Mouse (Mus musculus) stomach, embryonic 15.5 days (tissue): ENCODE data around the gene Clcn1. TPM values are rescaled to one million over a fixed set of nuclear protein-coding genes. Genes with fewer than 3 reads are reported as not detected.

Experiments
- ATAC-seq: fragments of 200-750 bp; cut with Nextera tagmentation; 2 replicates; pipeline ENCODE4 v1.8.0; 2017; ENCODE audit warnings: low read depth, moderate number of reproducible peaks, moderate TSS enrichment; ENCODE audit not compliant: insufficient read depth, low FRiP score
- H3K27ac ChIP-seq: fragments of 300-500 bp; sonication (generic); 2 replicates; pipeline ENCODE4 v1.5.1; 2015; ENCODE audit warnings: mild to moderate bottlenecking, inconsistent platforms
- H3K27me3 ChIP-seq: fragments of 300-500 bp; sonication (generic); replicated peaks from 2 replicates; pipeline ENCODE4 v1.6.1; 2015; ENCODE audit warnings: inconsistent platforms
- H3K36me3 ChIP-seq: fragments of 300-500 bp; sonication (generic); 2 replicates; pipeline ENCODE4 v1.6.1; 2015; ENCODE audit warnings: inconsistent platforms
- H3K4me1 ChIP-seq: fragments of 300-500 bp; sonication (generic); 2 replicates; pipeline ENCODE4 v1.6.1; 2015; ENCODE audit warnings: inconsistent platforms
- H3K4me2 ChIP-seq: fragments of 300-500 bp; sonication (generic); 2 replicates; pipeline ENCODE4 v1.6.1; 2015; ENCODE audit warnings: mild to moderate bottlenecking, inconsistent platforms
- H3K4me3 ChIP-seq: fragments of 300-500 bp; sonication (generic); replicated peaks from 2 replicates; pipeline ENCODE4 v1.5.1; 2015; ENCODE audit warnings: inconsistent platforms
- H3K9ac ChIP-seq: fragments of 300-500 bp; sonication (generic); 2 replicates; pipeline ENCODE4 v1.6.1; 2015; ENCODE audit warnings: inconsistent platforms
- H3K9me3 ChIP-seq: fragments of 300-500 bp; sonication (generic); 2 replicates; pipeline ENCODE4 v1.6.1; 2016; ENCODE audit warnings: inconsistent platforms
- WGBS: fragments of 180-500 bp; shearing (Covaris S2); methylation state at CpG from one replicate; pipeline ENCODE4 v1.1.7; 2015; 5-methylcytosine and 5-hydroxymethylcytosine counted together
- polyA plus RNA-seq: library from polyadenylated mRNA; unstranded; fragments of >200 nt; fragmentation: Nextera tagmentation; extraction: Ambion mirVana; gene quantifications from 2 replicates; pipeline ENCODE4 v1.2.1, GENCODE M21; 2015

Clcn1 gene
- polyA plus RNA-seq, 1 experiment from 2014 or later: 0.12 TPM

GRCm38 (mm10) chr6:42354076-42355019, 67.9 kb downstream of the Clcn1 start:
- Histone ChIP-seq H3K27me3 (no peaks in the 10 kb centered on the region), H3K4me2 (peak overlapping the region; percentile 75), H3K27ac (no peak overlapping the region; the same call in 1 of the 2 replicates), H3K9me3 (no peaks in the 10 kb centered on the region), H3K4me3 (peak overlapping the region; percentile 10; the same call in 1 of the 2 replicates), H3K9ac (no peak overlapping the region), H3K4me1 (peaks cover 57% of the 10 kb centered on the region), H3K36me3 (peaks cover 39% of the 10 kb centered on the region)
- ATAC-seq: no peak
- 46% methylated on average over 11 of the region's 11 CpGs for WGBS

GRCm38 (mm10) chr6:42355366-42355765, 68.9 kb downstream of the Clcn1 start:
- Histone ChIP-seq H3K27me3 (no peaks in the 10 kb centered on the region), H3K9ac (no peak overlapping the region), H3K9me3 (no peaks in the 10 kb centered on the region), H3K4me1 (peaks cover 57% of the 10 kb centered on the region), H3K4me2 (no peak overlapping the region), H3K36me3 (peaks cover 48% of the 10 kb centered on the region), H3K4me3 (no peak overlapping the region), H3K27ac (no peak overlapping the region)
- WGBS: 91% methylated on average over 6 of the region's 6 CpGs
- no peak for ATAC-seq

GRCm38 (mm10) chr6:42355794-42356600, 69.5 kb downstream of the Clcn1 start:
- Histone ChIP-seq H3K4me3 (no peak overlapping the region), H3K4me1 (peaks cover 54% of the 10 kb centered on the region), H3K4me2 (no peak overlapping the region), H3K27ac (peak overlapping the region; percentile 55), H3K27me3 (no peaks in the 10 kb centered on the region), H3K36me3 (peaks cover 50% of the 10 kb centered on the region), H3K9me3 (no peaks in the 10 kb centered on the region), H3K9ac (no peak overlapping the region)
- no peak for ATAC-seq
- WGBS: 93% methylated on average over 13 of the region's 13 CpGs

GRCm38 (mm10) chr6:42356913-42357312, 70.4 kb downstream of the Clcn1 start:
- H3K4me1 ChIP-seq: peaks cover 45% of the 10 kb centered on the region
- H3K27me3 ChIP-seq: no peaks in the 10 kb centered on the region
- no peaks in the 10 kb centered on the region for H3K9me3 ChIP-seq
- ATAC-seq: peak; percentile 78
- H3K9ac ChIP-seq: no peak overlapping the region
- H3K4me3 ChIP-seq: no peak overlapping the region
- WGBS: 81% methylated on average over 5 of the region's 5 CpGs
- H3K4me2 ChIP-seq: no peak overlapping the region
- peaks cover 50% of the 10 kb centered on the region for H3K36me3 ChIP-seq
- peak overlapping the region; percentile 55; the same call in 1 of the 2 replicates for H3K27ac ChIP-seq

GRCm38 (mm10) chr6:42357901-42358300, 71.4 kb downstream of the Clcn1 start:
- Histone ChIP-seq H3K27me3 (no peaks in the 10 kb centered on the region), H3K4me2 (no peak overlapping the region), H3K36me3 (peaks cover 50% of the 10 kb centered on the region), H3K4me3 (no peak overlapping the region), H3K9ac (no peak overlapping the region), H3K27ac (no peak overlapping the region), H3K4me1 (peaks cover 35% of the 10 kb centered on the region), H3K9me3 (no peaks in the 10 kb centered on the region)
- 53% methylated on average over 6 of the region's 6 CpGs for WGBS
- no peak for ATAC-seq

GRCm38 (mm10) chr6:42358901-42359300, 72.4 kb downstream of the Clcn1 start:
- no peak for ATAC-seq
- H3K36me3 ChIP-seq: peaks cover 50% of the 10 kb centered on the region
- H3K9ac ChIP-seq: no peak overlapping the region
- no peaks in the 10 kb centered on the region for H3K9me3 ChIP-seq
- H3K4me3 ChIP-seq: no peak overlapping the region
- H3K4me2 ChIP-seq: no peak overlapping the region
- peak overlapping the region; percentile 35 for H3K27ac ChIP-seq
- no peaks in the 10 kb centered on the region for H3K27me3 ChIP-seq
- peaks cover 25% of the 10 kb centered on the region for H3K4me1 ChIP-seq
- WGBS: 90% methylated on average over 12 of the region's 12 CpGs

GRCm38 (mm10) chr6:42359364-42360147, 73.1 kb downstream of the Clcn1 start:
- no peak overlapping the region for H3K9ac ChIP-seq
- H3K4me2 ChIP-seq: no peak overlapping the region
- peaks cover 18% of the 10 kb centered on the region for H3K4me1 ChIP-seq
- no peaks in the 10 kb centered on the region for H3K27me3 ChIP-seq
- H3K27ac ChIP-seq: peak overlapping the region; percentile 35
- H3K4me3 ChIP-seq: no peak overlapping the region
- no peaks in the 10 kb centered on the region for H3K9me3 ChIP-seq
- peaks cover 54% of the 10 kb centered on the region for H3K36me3 ChIP-seq
- 57% methylated on average over 9 of the region's 9 CpGs for WGBS
- ATAC-seq: no peak

- Histone ChIP-seq H3K4me2 (no peak overlapping the region), H3K27me3 (no peaks in the 10 kb centered on the region), H3K36me3 (peaks cover 54% of the 10 kb centered on the region), H3K4me1 (peaks cover 13% of the 10 kb centered on the region; the same call in 1 of the 2 replicates), H3K9me3 (no peaks in the 10 kb centered on the region), H3K27ac (no peak overlapping the region), H3K9ac (no peak overlapping the region), H3K4me3 (no peak overlapping the region)
- WGBS: 88% methylated on average over 6 of the region's 6 CpGs
- no peak for ATAC-seq
Observed at GRCm38 (mm10) chr6:42360231-42360840, 73.9 kb downstream of the Clcn1 start.

GRCm38 (mm10) chr6:42361041-42361895, 74.8 kb downstream of the Clcn1 start:
- WGBS: 88% methylated on average over 13 of the region's 13 CpGs
- Histone ChIP-seq H3K4me3 (no peak overlapping the region), H3K9ac (no peak overlapping the region), H3K9me3 (no peaks in the 10 kb centered on the region), H3K4me1 (peaks cover 11% of the 10 kb centered on the region; the same call in 1 of the 2 replicates), H3K27ac (no peak overlapping the region), H3K36me3 (peaks cover 46% of the 10 kb centered on the region), H3K27me3 (no peaks in the 10 kb centered on the region), H3K4me2 (no peak overlapping the region)
- no peak for ATAC-seq

- no peak for ATAC-seq
Observed at GRCm38 (mm10) chr6:42362074-42362473, 75.6 kb downstream of the Clcn1 start.

More at GRCm38 (mm10) chr6:42362074-42362473, 75.6 kb downstream of the Clcn1 start:
- H3K4me3 ChIP-seq: no peak overlapping the region
- H3K4me1 ChIP-seq: peaks cover 7% of the 10 kb centered on the region; the same call in 1 of the 2 replicates
- WGBS: 67% methylated on average over 1 of the region's 1 CpGs
- H3K27me3 ChIP-seq: no peaks in the 10 kb centered on the region
- peaks cover 38% of the 10 kb centered on the region for H3K36me3 ChIP-seq
- H3K9me3 ChIP-seq: no peaks in the 10 kb centered on the region
- no peak overlapping the region for H3K4me2 ChIP-seq
- no peak overlapping the region for H3K9ac ChIP-seq
- H3K27ac ChIP-seq: no peak overlapping the region
